Mouse (Mus musculus) heart, adult 8-10 months (tissue): ENCODE results near the gene Htra2. TPM values are rescaled to one million over a fixed set of nuclear protein-coding genes. Genes with fewer than 3 reads are reported as not detected.

ENCODE experiments used
- DNase-seq: peaks from one replicate; pipeline ENCODE4 v3.0.0; 2022; ENCODE audit warnings: low spot score
- microRNA-seq: library from miRNA; unstranded; fragments of <30 nt; microRNA quantifications from one replicate; pipeline ENCODE4 v1.2.0, GENCODE M21; 2022
- total RNA-seq, 4 experiments: library from RNA; stranded (reverse); gene quantifications; 2 replicates each; pipeline ENCODE4 v1.2.4; 2022

Htra2 gene
- total RNA-seq, 4 experiments from 2014 or later, result 33.9 to 37.7 (median 34.7) TPM

- no peak for DNase-seq
These were observed 46.4 kb downstream of the Htra2 start for GRCm38 (mm10) chr6:83008659-83009058.

GRCm38 (mm10) chr6:83006114-83006513 is 49.0 kb downstream of the Htra2 start:
- DNase-seq, result no peak

- DNase-seq, result no peak
These were observed 49.5 kb downstream of the Htra2 start for GRCm38 (mm10) chr6:83005444-83006011.

GRCm38 (mm10) chr6:83004872-83005271 is 50.2 kb downstream of the Htra2 start:
- peak; percentile 44 for DNase-seq

- DNase-seq, result no peak
These were observed 50.8 kb downstream of the Htra2 start for GRCm38 (mm10) chr6:83004309-83004708.

GRCm38 (mm10) chr6:83003850-83004249 is 51.2 kb downstream of the Htra2 start:
- DNase-seq, result no peak

DNA sequence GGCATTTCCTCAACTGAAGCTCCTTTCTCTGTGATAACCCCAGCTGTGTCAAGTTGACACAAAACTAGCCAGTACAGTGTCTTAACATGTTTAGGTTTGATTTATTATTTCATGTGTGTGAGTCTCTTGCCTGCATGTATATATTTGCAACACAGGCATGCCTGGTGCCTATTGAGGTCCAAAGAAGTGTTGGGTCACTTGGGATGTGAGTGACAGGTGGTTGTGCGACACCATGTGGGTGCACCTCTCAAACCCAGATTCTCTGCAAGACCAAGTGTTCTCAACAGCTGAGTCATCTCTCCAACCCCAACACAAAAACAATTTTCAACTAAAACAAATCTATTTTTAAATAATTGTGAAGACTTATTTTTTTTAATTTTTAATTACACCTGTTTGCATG is 52.0 kb downstream of the Htra2 start:
- DNase-seq, result no peak

Small RNA genes lying within 50 kb of the gene (microRNA-seq; reads per million reads assigned to microRNA genes)
- gene Mir3470a (not detected), gene Mir7040 (not detected)

Other genes starting within 250 kb of the Htra2 start
- gene Sema4f, start 115.5 kb downstream of the Htra2 start, total RNA-seq, result under 1 TPM in 3 of 4 experiments, not detected in 1; 0.17 to 0.31 (median 0.22) TPM
- gene M1ap, start 108.4 kb downstream of the Htra2 start, total RNA-seq, result not detected
- 1 to 10 TPM; 1.9 to 2.2 (median 2.0) TPM for gene Dok1, start 21.8 kb downstream of the Htra2 start, total RNA-seq
- 1 to 10 TPM; 1.7 to 2.6 (median 2.0) TPM for gene Loxl3, start 21.1 kb downstream of the Htra2 start, total RNA-seq
- 10 to 100 TPM; 63.1 to 78.6 (median 72.3) TPM for gene Aup1, start 752 bp downstream of the Htra2 start, total RNA-seq
- 1 to 10 TPM in 1 of 4 experiments, under 1 TPM in 3; 0.55 to 1.4 (median 0.84) TPM for gene Dqx1, start 2.6 kb upstream of the Htra2 start, total RNA-seq
- gene Tlx2, start 15.0 kb upstream of the Htra2 start, total RNA-seq, result under 1 TPM in 1 of 4 experiments, not detected in 3; 0.16 TPM
- 1 to 10 TPM; 7.6 to 9.8 (median 8.5) TPM for gene Pcgf1, start 22.6 kb upstream of the Htra2 start, total RNA-seq
- 1 to 10 TPM in 3 of 4 experiments, under 1 TPM in 1; 0.90 to 2.9 (median 1.3) TPM for gene Lbx2, start 31.1 kb upstream of the Htra2 start, total RNA-seq
- gene Ccdc142, start 46.3 kb upstream of the Htra2 start, total RNA-seq, result 1 to 10 TPM in 3 of 4 experiments, under 1 TPM in 1; 0.72 to 2.8 (median 1.3) TPM
- gene Gm42688, start 46.3 kb upstream of the Htra2 start, total RNA-seq, result 1 to 10 TPM in 3 of 4 experiments, under 1 TPM in 1; 0.57 to 1.9 (median 1.2) TPM
- gene Mrpl53, start 53.8 kb upstream of the Htra2 start, total RNA-seq, result 100 to 1,000 TPM; 132 to 143 (median 140) TPM
- gene Mogs, start 60.2 kb upstream of the Htra2 start, total RNA-seq, result 10 to 100 TPM in 1 of 4 experiments, 1 to 10 TPM in 3; 6.0 to 10.3 (median 8.0) TPM
- gene Wbp1, start 66.3 kb upstream of the Htra2 start, total RNA-seq, result 10 to 100 TPM; 75.5 to 91.1 (median 82.0) TPM
- 10 to 100 TPM; 11.3 to 19.5 (median 15.3) TPM for gene Ino80b, start 70.2 kb upstream of the Htra2 start, total RNA-seq
- gene Rtkn, start 80.2 kb upstream of the Htra2 start, total RNA-seq, result 1 to 10 TPM; 4.8 to 5.4 (median 5.3) TPM
- gene Wdr54, start 101.1 kb upstream of the Htra2 start, total RNA-seq, result 1 to 10 TPM; 2.1 to 2.6 (median 2.4) TPM
- gene 1700003E16Rik, start 101.1 kb upstream of the Htra2 start, total RNA-seq, result under 1 TPM; 0.16 to 0.41 (median 0.18) TPM
- gene Dctn1, start 110.6 kb upstream of the Htra2 start, total RNA-seq, result 100 to 1,000 TPM; 120 to 137 (median 134) TPM
- not detected for gene Slc4a5, start 164.6 kb upstream of the Htra2 start, total RNA-seq